Mouse (Mus musculus) stomach, embryonic 15.5 days (tissue): ENCODE data around the gene Irf2. TPM values are rescaled to one million over a fixed set of nuclear protein-coding genes. Genes with fewer than 3 reads are reported as not detected.
A peak's percentile ranks its signal among the peaks of the same experiment; 100 is the strongest.

Source experiments
- ATAC-seq: fragments of 200-750 bp; cut with Nextera tagmentation; 2 replicates; pipeline ENCODE4 v1.8.0; 2017; ENCODE audit warnings: low read depth, moderate number of reproducible peaks, moderate TSS enrichment; ENCODE audit not compliant: insufficient read depth, low FRiP score
- H3K27ac ChIP-seq: fragments of 300-500 bp; sonication (generic); 2 replicates; pipeline ENCODE4 v1.5.1; 2015; ENCODE audit warnings: mild to moderate bottlenecking, inconsistent platforms
- H3K27me3 ChIP-seq: fragments of 300-500 bp; sonication (generic); replicated peaks from 2 replicates; pipeline ENCODE4 v1.6.1; 2015; ENCODE audit warnings: inconsistent platforms
- H3K36me3 ChIP-seq: fragments of 300-500 bp; sonication (generic); 2 replicates; pipeline ENCODE4 v1.6.1; 2015; ENCODE audit warnings: inconsistent platforms
- H3K4me1 ChIP-seq: fragments of 300-500 bp; sonication (generic); 2 replicates; pipeline ENCODE4 v1.6.1; 2015; ENCODE audit warnings: inconsistent platforms
- H3K4me2 ChIP-seq: fragments of 300-500 bp; sonication (generic); 2 replicates; pipeline ENCODE4 v1.6.1; 2015; ENCODE audit warnings: mild to moderate bottlenecking, inconsistent platforms
- H3K4me3 ChIP-seq: fragments of 300-500 bp; sonication (generic); replicated peaks from 2 replicates; pipeline ENCODE4 v1.5.1; 2015; ENCODE audit warnings: inconsistent platforms
- H3K9ac ChIP-seq: fragments of 300-500 bp; sonication (generic); 2 replicates; pipeline ENCODE4 v1.6.1; 2015; ENCODE audit warnings: inconsistent platforms
- H3K9me3 ChIP-seq: fragments of 300-500 bp; sonication (generic); 2 replicates; pipeline ENCODE4 v1.6.1; 2016; ENCODE audit warnings: inconsistent platforms
- WGBS: fragments of 180-500 bp; shearing (Covaris S2); methylation state at CpG from one replicate; pipeline ENCODE4 v1.1.7; 2015; 5-methylcytosine and 5-hydroxymethylcytosine counted together
- polyA plus RNA-seq: library from polyadenylated mRNA; unstranded; fragments of >200 nt; fragmentation: Nextera tagmentation; extraction: Ambion mirVana; gene quantifications from 2 replicates; pipeline ENCODE4 v1.2.1, GENCODE M21; 2015

Irf2 gene
- polyA plus RNA-seq, 1 experiment from 2014 or later: 34.5 TPM

DNA sequence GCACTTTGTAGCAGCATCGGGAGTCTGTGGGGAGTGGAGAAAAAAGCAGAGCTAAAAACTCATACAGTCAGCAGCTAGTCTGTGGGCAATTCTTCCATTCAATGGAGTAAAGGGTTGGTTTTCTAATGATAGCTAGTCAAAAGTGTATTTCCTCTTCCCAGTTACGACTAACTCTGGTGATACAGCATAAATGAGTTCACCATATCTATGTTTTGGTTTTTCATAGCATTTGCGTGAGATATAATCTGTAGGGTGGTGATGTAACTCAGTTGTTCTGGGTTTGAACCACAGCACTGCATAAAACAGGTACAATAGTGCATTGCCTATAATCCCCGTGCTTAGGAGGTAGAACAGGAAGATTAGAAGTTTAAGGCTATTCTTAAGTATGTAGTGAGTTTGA, 131.6 kb downstream of the Irf2 start:
- Histone ChIP-seq H3K4me1 (peaks cover 19% of the 10 kb centered on the region), H3K36me3 (no peaks in the 10 kb centered on the region), H3K4me3 (no peak overlapping the region), H3K4me2 (no peak overlapping the region), H3K27ac (no peak overlapping the region), H3K9me3 (no peaks in the 10 kb centered on the region), H3K9ac (no peak overlapping the region), H3K27me3 (no peaks in the 10 kb centered on the region)
- WGBS: 85% methylated on average over 4 of the region's 4 CpGs
- ATAC-seq: no peak

DNA sequence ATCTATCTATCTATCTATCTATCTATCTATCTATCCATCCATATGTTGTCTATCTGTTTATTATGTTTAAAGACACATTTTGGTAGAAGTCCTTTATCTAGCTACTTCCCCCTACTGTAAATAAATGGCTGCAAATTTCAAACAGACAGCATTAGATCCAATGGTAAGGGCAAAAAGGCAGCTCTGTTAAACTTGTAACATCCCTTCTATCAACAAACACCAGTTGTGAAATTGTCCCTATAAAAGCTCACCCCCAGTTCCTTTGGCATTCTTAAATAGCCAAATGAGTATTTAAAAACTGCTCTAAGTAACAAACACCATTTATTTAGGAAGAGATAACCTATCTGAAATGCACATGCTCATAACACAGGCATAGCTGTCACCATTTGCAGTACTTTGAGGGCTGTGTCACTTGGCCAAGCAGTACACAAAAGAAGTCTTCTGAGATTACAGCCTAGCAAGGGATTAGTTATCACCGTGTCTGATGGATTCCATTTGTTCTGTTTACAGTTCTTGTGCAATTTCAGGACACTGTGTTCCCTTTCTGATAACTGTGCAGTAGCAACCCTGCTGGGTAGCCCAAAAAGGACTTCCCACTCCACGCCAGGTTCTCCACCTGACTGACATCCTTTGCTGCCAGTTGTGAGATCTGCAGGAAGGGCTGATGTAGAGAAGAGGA, 136.2 kb downstream of the Irf2 start:
- Histone ChIP-seq H3K36me3 (no peaks in the 10 kb centered on the region), H3K4me2 (no peak overlapping the region), H3K4me3 (no peak overlapping the region), H3K9me3 (no peaks in the 10 kb centered on the region), H3K27ac (no peak overlapping the region), H3K4me1 (0 out of 2 replicates have a peak, but pooled peaks cover 5% of the 10 kb centered on the region), H3K27me3 (no peaks in the 10 kb centered on the region), H3K9ac (no peak overlapping the region)
- 34% methylated on average over 2 of the region's 2 CpGs for WGBS
- peak; percentile 31 for ATAC-seq

DNA sequence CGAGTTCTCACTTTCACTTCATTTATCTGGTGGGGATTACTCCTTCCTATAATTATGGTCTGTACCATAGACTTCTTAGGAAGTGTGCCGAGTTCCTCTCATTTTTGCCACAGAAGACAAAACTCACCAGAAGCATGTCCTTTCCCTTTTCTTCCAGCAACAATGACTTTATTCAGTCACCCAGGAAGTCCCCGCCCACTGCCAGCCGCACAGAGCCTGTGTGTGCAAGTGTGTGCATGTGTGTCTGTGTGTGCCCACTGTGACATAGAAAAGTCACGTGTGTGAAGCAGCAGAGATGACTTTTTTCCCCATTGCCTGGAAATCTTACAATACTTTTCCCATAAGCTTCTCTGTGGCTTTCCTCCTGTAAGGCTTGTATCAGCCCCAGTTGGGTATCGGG, 141.8 kb downstream of the Irf2 start:
- Histone ChIP-seq H3K9me3 (no peaks in the 10 kb centered on the region), H3K36me3 (no peaks in the 10 kb centered on the region), H3K4me2 (no peak overlapping the region), H3K27me3 (no peaks in the 10 kb centered on the region), H3K9ac (no peak overlapping the region), H3K4me1 (no peaks in the 10 kb centered on the region), H3K27ac (no peak overlapping the region), H3K4me3 (no peak overlapping the region)
- ATAC-seq: no peak
- WGBS: 76% methylated on average over 6 of the region's 6 CpGs

DNA sequence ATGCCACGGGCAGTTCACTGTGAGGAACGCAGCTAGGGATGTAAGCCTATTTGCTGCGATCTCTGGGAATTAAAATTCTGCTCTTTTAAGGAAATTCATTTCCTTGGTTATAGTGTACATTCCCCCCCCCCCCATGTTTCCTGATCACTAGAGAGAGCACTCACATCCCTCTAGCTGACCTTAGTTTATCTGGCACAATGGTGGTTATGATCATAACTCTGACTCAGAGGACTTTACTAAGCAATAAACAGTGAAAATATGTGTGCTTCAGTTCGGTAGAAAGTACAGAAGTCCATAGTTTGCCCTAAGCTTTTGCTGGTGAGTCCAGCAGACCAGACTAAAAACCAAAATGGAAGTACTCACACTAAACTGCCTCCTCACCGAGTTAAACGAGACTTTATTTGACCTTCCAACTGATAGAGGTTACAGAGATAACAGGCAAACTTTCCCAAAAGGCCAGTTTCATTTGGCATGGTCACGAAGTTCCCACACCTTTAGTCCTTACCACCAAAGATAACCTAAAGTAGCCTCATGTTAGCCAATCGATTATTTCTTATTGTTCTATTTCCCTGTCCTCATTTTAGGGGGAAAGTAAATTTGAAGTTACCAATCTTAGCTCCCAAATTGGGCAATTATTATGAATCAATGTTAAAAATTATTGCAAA, 142.4 kb downstream of the Irf2 start:
- H3K4me1 ChIP-seq: no peaks in the 10 kb centered on the region
- H3K27ac ChIP-seq: no peak overlapping the region
- no peaks in the 10 kb centered on the region for H3K9me3 ChIP-seq
- H3K36me3 ChIP-seq: no peaks in the 10 kb centered on the region
- H3K4me3 ChIP-seq: no peak overlapping the region
- H3K9ac ChIP-seq: no peak overlapping the region
- whole genome bisulfite sequencing: 71% methylated on average over 8 of the region's 8 CpGs
- H3K4me2 ChIP-seq: no peak overlapping the region
- ATAC-seq: no peak
- H3K27me3 ChIP-seq: no peaks in the 10 kb centered on the region

DNA sequence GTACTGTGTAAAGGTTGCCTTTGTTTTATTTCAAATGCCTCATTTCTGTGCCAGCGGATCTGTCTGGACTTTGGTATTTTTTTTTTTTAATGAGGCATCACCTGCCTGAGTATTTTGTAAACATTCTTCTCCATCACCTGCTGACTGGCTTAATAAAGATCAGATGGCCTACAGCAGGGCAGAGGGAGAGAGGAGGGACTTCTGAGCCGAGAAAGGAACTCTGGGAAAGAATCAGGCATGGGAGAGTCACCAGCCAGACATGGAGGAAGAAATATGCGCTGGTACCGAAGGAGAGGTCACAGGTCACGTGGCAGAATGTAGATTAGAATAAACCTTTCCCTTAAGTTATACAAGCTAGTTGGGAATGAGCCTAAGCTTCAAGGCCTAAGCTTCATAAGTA, 143.2 kb downstream of the Irf2 start:
- 35% methylated on average over 5 of the region's 5 CpGs for WGBS
- no peaks in the 10 kb centered on the region for H3K36me3 ChIP-seq
- H3K9ac ChIP-seq: no peak overlapping the region
- no peak overlapping the region for H3K4me3 ChIP-seq
- H3K9me3 ChIP-seq: no peaks in the 10 kb centered on the region
- ATAC-seq: no peak
- peak overlapping the region; percentile 63; the same call in 1 of the 2 replicates for H3K27ac ChIP-seq
- no peak overlapping the region for H3K4me2 ChIP-seq
- no peaks in the 10 kb centered on the region for H3K4me1 ChIP-seq
- no peaks in the 10 kb centered on the region for H3K27me3 ChIP-seq

DNA sequence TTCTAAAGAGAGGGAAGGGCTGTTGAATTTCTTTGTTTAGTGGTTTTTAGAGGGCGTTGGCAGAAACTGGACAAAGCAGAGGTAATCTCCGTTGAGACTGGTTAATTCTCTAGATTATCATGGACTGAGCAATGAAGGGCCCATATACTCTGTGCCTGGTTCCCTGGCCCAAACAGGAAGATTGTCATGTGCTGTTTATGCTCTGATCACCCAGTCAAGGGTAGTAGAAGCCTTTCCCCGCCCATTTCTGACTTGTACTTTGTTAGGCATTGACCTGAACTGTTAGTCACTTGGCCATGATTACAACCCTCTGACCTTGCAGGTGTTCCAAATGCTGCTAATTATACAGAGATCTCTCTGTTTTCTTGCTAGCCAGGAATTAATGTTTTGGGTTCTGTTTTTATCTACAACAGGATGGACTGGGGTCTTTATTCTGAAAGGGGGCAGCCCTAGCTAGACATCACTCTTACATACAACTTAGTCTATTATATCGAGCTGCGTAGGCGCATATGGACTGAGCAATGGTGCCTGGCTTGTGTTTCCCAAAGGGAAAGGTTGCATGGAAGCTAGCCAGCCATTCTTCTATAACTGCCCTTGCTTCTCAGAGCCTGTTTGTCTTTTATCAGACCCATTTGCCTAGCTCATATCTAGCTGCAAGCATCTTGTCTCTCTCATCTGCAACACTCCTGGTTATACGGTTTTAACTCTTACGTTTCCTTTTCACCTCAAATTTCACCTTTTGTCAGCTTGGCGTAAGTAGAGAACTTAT, 143.9 kb downstream of the Irf2 start:
- no peak overlapping the region for H3K4me2 ChIP-seq
- H3K4me3 ChIP-seq: no peak overlapping the region
- ATAC-seq: no peak
- H3K36me3 ChIP-seq: no peaks in the 10 kb centered on the region
- peak overlapping the region; percentile 63 for H3K27ac ChIP-seq
- 79% methylated on average over 9 of the region's 9 CpGs for WGBS
- H3K4me1 ChIP-seq: 0 out of 2 replicates have a peak, but pooled peaks cover 3% of the 10 kb centered on the region
- H3K27me3 ChIP-seq: no peaks in the 10 kb centered on the region
- no peaks in the 10 kb centered on the region for H3K9me3 ChIP-seq
- H3K9ac ChIP-seq: no peak overlapping the region

DNA sequence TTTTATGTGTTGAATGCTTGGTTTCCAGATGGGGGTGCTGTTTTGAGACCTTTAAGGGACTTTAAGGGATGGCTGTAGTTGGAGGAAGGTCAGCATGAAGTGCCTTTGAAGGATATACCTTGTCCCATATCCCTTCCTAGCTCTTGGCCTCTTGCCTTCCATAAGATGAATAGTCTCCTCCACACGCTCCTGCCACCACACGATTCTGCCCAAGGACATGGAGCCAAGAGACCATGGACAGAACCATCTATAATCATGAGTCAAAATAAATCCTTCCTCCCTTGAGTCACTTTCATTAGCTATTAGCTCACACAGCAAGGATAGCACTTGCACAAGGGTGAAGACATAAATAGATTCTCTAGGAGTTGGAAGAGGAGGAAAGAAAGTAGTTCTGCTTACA, 146.3 kb downstream of the Irf2 start:
- no peak overlapping the region for H3K27ac ChIP-seq

DNA sequence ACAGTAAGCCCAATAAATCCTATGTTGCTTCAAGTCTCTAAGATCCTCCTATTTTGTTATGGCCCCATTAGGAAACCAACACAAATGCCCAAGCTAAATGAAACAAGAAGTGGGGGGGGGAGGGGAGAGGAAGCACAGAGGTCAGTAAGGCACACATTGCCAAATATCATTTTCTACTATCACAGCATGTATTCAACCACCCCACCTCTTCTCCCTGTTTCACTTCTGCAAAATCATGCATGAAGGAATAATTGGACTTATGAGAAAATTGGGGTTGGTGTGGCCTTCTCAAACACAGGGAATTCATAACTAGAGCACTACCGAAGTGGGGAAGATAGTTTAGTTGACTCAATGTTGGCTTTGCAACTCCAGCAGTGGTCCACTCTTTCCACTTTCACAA, 146.7 kb downstream of the Irf2 start:
- no peak overlapping the region for H3K4me3 ChIP-seq
- H3K4me2 ChIP-seq: no peak overlapping the region
- H3K9me3 ChIP-seq: no peaks in the 10 kb centered on the region
- WGBS: 91% methylated on average over 1 of the region's 1 CpGs
- H3K36me3 ChIP-seq: no peaks in the 10 kb centered on the region
- H3K9ac ChIP-seq: no peak overlapping the region
- no peaks in the 10 kb centered on the region for H3K27me3 ChIP-seq
- peak overlapping the region; percentile 44; the same call in 1 of the 2 replicates for H3K27ac ChIP-seq
- H3K4me1 ChIP-seq: peaks cover 8% of the 10 kb centered on the region; the same call in 1 of the 2 replicates
- no peak for ATAC-seq

More for the DNA sequence above, 146.3 kb downstream of the Irf2 start:
- H3K9ac ChIP-seq: no peak overlapping the region
- no peaks in the 10 kb centered on the region for H3K36me3 ChIP-seq
- H3K4me3 ChIP-seq: no peak overlapping the region
- H3K27me3 ChIP-seq: no peaks in the 10 kb centered on the region
- no peaks in the 10 kb centered on the region for H3K9me3 ChIP-seq
- H3K4me2 ChIP-seq: no peak overlapping the region
- H3K4me1 ChIP-seq: peaks cover 8% of the 10 kb centered on the region; the same call in 1 of the 2 replicates
- 82% methylated on average over 2 of the region's 2 CpGs for WGBS
- no peak for ATAC-seq

DNA sequence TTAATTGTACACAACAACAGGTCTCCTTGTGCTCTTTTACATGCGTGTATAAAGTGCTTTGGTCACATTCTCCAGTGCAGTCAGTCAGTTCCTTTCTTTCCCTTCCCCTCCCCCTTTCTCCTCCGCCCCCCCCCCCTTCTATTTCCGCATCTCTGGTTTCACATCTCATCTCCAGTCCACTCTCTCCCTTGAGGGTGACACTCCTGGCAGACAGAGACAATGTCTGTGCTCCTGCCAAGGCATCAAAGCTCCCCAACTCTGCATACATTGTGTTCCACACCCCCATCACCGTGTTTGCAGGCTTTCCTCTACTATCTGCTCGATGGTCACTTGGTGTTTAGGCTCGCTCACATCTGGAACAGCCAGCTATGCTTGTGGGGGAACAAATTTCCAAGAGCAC, 147.9 kb downstream of the Irf2 start:
- Histone ChIP-seq H3K36me3 (no peaks in the 10 kb centered on the region), H3K27ac (no peak overlapping the region), H3K9me3 (no peaks in the 10 kb centered on the region), H3K4me3 (no peak overlapping the region), H3K27me3 (no peaks in the 10 kb centered on the region), H3K4me1 (peaks cover 8% of the 10 kb centered on the region; the same call in 1 of the 2 replicates), H3K9ac (no peak overlapping the region), H3K4me2 (no peak overlapping the region)
- 71% methylated on average over 6 of the region's 6 CpGs for WGBS
- ATAC-seq: no peak

DNA sequence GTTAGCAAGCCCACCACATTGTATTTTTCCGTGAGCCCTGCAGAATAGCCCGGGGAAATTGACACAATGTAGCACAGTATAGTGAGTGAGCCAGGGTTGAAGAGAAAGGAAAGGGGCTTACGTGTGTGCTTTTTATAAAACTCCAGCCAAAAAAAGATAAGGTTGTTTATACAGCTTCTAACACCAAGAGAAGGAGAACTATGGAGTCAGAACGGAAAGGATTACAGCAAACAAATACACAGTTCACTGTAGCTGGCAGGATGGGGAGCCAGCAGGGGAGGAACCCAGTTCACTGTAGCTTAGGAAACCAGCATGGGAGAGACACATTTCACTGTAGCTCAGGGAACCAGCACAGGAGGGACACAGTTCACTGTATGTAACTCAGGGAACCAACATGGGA, 149.0 kb downstream of the Irf2 start:
- WGBS: 21% methylated on average over 4 of the region's 4 CpGs
- no peaks in the 10 kb centered on the region for H3K27me3 ChIP-seq
- no peaks in the 10 kb centered on the region for H3K9me3 ChIP-seq
- H3K36me3 ChIP-seq: no peaks in the 10 kb centered on the region
- no peak overlapping the region for H3K4me3 ChIP-seq
- H3K4me2 ChIP-seq: no peak overlapping the region
- peak overlapping the region; percentile 48; the same call in 1 of the 2 replicates for H3K27ac ChIP-seq
- H3K9ac ChIP-seq: no peak overlapping the region
- peak; percentile 56; the same call in 1 of the 2 replicates for ATAC-seq
- peaks cover 15% of the 10 kb centered on the region; the same call in 1 of the 2 replicates for H3K4me1 ChIP-seq

DNA sequence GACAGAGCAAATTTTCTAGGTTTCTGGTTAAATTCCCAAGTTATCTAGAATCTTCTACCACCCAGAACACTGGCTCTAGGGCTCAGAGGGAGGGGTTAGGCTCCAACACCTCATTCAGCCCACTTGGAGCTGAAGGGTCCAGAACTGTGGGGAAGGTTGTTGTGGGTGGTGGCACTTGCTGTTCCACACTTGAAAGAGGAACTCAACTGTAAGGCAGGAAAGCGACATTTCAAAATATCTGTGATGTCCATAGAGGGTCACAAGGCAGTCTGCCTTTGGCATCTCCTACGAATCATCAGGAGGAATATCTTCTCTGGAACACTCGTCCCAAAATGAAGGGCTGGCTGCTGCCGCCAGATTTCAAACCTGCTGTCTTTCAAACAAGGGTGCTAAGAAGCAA, 150.7 kb downstream of the Irf2 start:
- Histone ChIP-seq H3K4me2 (no peak overlapping the region), H3K27ac (no peak overlapping the region), H3K9me3 (no peaks in the 10 kb centered on the region), H3K9ac (no peak overlapping the region), H3K4me3 (no peak overlapping the region), H3K36me3 (no peaks in the 10 kb centered on the region), H3K4me1 (peaks cover 15% of the 10 kb centered on the region; the same call in 1 of the 2 replicates), H3K27me3 (no peaks in the 10 kb centered on the region)
- 84% methylated on average over 4 of the region's 4 CpGs for WGBS
- ATAC-seq: no peak
